Mouse (Mus musculus) layer of hippocampus, adult 18-20 months (tissue): ENCODE measurements at regions not wholly inside any gene's neighbourhood (a gene's known extent, or its start where the extent isn't known, plus 50 kb on each side); places are given as distances from the start of the nearest gene placed in this dataset.

ENCODE experiments used
- DNase-seq, 2 experiments: peaks; one replicate each; pipeline ENCODE4 v3.0.0; 2022; ENCODE audit warnings: low spot score in 2 of 2

GRCm38 (mm10) chr8:76538806-76539480 is 360.3 kb upstream of the Nr3c2 start:
- peak; percentile 64 to 82 for DNase-seq

- peak in 1 of 2 experiments; percentile 6 for DNase-seq
Observed at GRCm38 (mm10) chr8:76539638-76540037, 359.6 kb upstream of the Nr3c2 start.

GRCm38 (mm10) chr8:76540611-76541010 is 358.6 kb upstream of the Nr3c2 start:
- no peak for DNase-seq

- no peak for DNase-seq
Observed at GRCm38 (mm10) chr8:76551681-76552080, 347.6 kb upstream of the Nr3c2 start.

GRCm38 (mm10) chr8:76601566-76601965 is 297.7 kb upstream of the Nr3c2 start:
- DNase-seq, result no peak

GRCm38 (mm10) chr8:76618721-76619120 is 280.5 kb upstream of the Nr3c2 start:
- DNase-seq, result no peak

GRCm38 (mm10) chr8:76620853-76621252 is 278.4 kb upstream of the Nr3c2 start:
- DNase-seq, result no peak

GRCm38 (mm10) chr8:76633086-76633485 is 266.2 kb upstream of the Nr3c2 start:
- peak; percentile 18 to 77 for DNase-seq
